ENCODE assay signal across 22 mouse cellular contexts in the genomic region with DNA sequence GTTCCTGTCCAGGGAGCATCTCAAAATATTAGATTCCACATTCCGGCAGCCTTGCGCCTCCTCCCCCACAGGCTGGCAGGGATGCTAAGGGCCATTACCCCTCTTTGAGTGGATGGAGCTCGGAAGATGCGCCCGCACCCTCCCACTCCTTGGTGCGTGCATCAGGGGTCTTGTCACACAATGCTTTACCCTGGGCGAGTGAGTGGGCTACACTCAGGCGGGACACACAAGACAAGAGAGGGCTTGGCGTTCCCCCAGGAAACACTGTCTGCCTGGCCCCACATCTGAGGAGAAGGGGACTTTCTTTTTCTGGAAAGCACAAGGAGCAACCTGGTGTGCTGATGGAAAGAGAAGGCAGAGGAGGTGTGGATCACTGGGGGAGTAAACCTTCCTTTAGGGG.
DNase-seq lines count a peak whose midpoint lies in the region; ATAC-seq lines count a peak whose summit lies in the region.
"Had no signal": no experiment of that assay in that cellular context is flagged by ENCODE, and none has a peak within 500 bp of the region (broad histone marks: within the 10 kb centered on the region; RNA-seq: fewer than 3 reads in every experiment).

No protein-coding gene starts in this region.

- H3K27me3 ChIP-seq in heart, embryonic 11.5 days (ENCODE audit: control insufficient read depth, insufficient read depth, low read length), result no peaks in the 10 kb centered on the region
- H3K27me3 ChIP-seq in kidney, embryonic 15.5 days, result no peaks in the 10 kb centered on the region
- H3K27me3 ChIP-seq in neural tube, embryonic 13.5 days, result no peaks in the 10 kb centered on the region
- H3K27me3 ChIP-seq in neural tube, embryonic 15.5 days (replicated peaks), result no peaks in the 10 kb centered on the region
- no peaks in the 10 kb centered on the region for H3K27me3 ChIP-seq in hindbrain, embryonic 15.5 days
- H3K27me3 ChIP-seq: embryonic facial prominence, embryonic 15.5 days; midbrain, embryonic 15.5 days had no signal

- WGBS in heart, embryonic 11.5 days (ENCODE audit: insufficient replicate concordance), result 78% methylated on average over 9 of the region's 9 CpGs
- WGBS in kidney, embryonic 15.5 days, result 61% methylated on average over 9 of the region's 9 CpGs
- WGBS in neural tube, embryonic 13.5 days, result 64% methylated on average over 9 of the region's 9 CpGs
- 67% methylated on average over 9 of the region's 9 CpGs for WGBS in neural tube, embryonic 15.5 days
- 51% methylated on average over 9 of the region's 9 CpGs for WGBS in hindbrain, embryonic 15.5 days

- H3K27ac ChIP-seq in heart, embryonic 11.5 days (ENCODE audit: low read depth, low read length), result 0 out of 2 replicates have a peak overlapping the region, but pooled peaks have one; percentile 29
- H3K27ac ChIP-seq in kidney, embryonic 15.5 days, result peak overlapping the region; percentile 71
- H3K27ac ChIP-seq in neural tube, embryonic 13.5 days (replicated peaks), result 0 out of 2 replicates have a peak overlapping the region, but pooled peaks have one; percentile 23
- no peak overlapping the region for H3K27ac ChIP-seq in neural tube, embryonic 15.5 days (replicated peaks)
- no peak overlapping the region for H3K27ac ChIP-seq in hindbrain, embryonic 15.5 days (replicated peaks)
- H3K27ac ChIP-seq: embryonic facial prominence, embryonic 15.5 days; heart, adult 2 months; macrophage; midbrain, embryonic 15.5 days had no signal

- H3K36me3 ChIP-seq in heart, embryonic 11.5 days (ENCODE audit: control insufficient read depth, insufficient read depth, low read length), result no peaks in the 10 kb centered on the region
- H3K36me3 ChIP-seq in kidney, embryonic 15.5 days, result peaks cover 53% of the 10 kb centered on the region
- H3K36me3 ChIP-seq in neural tube, embryonic 13.5 days, result no peaks in the 10 kb centered on the region
- H3K36me3 ChIP-seq in neural tube, embryonic 15.5 days, result no peaks in the 10 kb centered on the region
- H3K36me3 ChIP-seq in hindbrain, embryonic 15.5 days, result no peaks in the 10 kb centered on the region
- H3K36me3 ChIP-seq: midbrain, embryonic 15.5 days had no signal

- intact Hi-C loops in gastrocnemius, postnatal 14 days (cut with DNase I; ENCODE audit: low total_unique reads), result no loop called here

- no peak overlapping the region for H3K9ac ChIP-seq in heart, embryonic 11.5 days (ENCODE audit: low read depth, low read length)
- H3K9ac ChIP-seq in kidney, embryonic 15.5 days, result no peak overlapping the region
- peak overlapping the region; percentile 26; the same call in 1 of the 2 replicates for H3K9ac ChIP-seq in neural tube, embryonic 13.5 days
- H3K9ac ChIP-seq in neural tube, embryonic 15.5 days (replicated peaks), result no peak overlapping the region
- H3K9ac ChIP-seq in hindbrain, embryonic 15.5 days, result no peak overlapping the region
- H3K9ac ChIP-seq: embryonic facial prominence, embryonic 15.5 days; midbrain, embryonic 15.5 days had no signal

- no peaks in the 10 kb centered on the region for H3K9me3 ChIP-seq in heart, embryonic 11.5 days (replicated peaks; ENCODE audit: control insufficient read depth, low read length)
- no peaks in the 10 kb centered on the region for H3K9me3 ChIP-seq in kidney, embryonic 15.5 days (replicated peaks)
- H3K9me3 ChIP-seq in neural tube, embryonic 13.5 days, result no peaks in the 10 kb centered on the region
- no peaks in the 10 kb centered on the region for H3K9me3 ChIP-seq in neural tube, embryonic 15.5 days (replicated peaks)
- no peaks in the 10 kb centered on the region for H3K9me3 ChIP-seq in hindbrain, embryonic 15.5 days
- H3K9me3 ChIP-seq: embryonic facial prominence, embryonic 15.5 days; midbrain, embryonic 15.5 days had no signal

- H3K4me1 ChIP-seq in heart, embryonic 11.5 days (ENCODE audit: control insufficient read depth, insufficient read depth, low read length), result peaks cover 57% of the 10 kb centered on the region
- peaks cover 61% of the 10 kb centered on the region for H3K4me1 ChIP-seq in kidney, embryonic 15.5 days
- H3K4me1 ChIP-seq in neural tube, embryonic 13.5 days (replicated peaks), result peaks cover 22% of the 10 kb centered on the region
- H3K4me1 ChIP-seq in neural tube, embryonic 15.5 days, result peaks cover 11% of the 10 kb centered on the region; the same call in 1 of the 2 replicates
- peaks cover 10% of the 10 kb centered on the region for H3K4me1 ChIP-seq in hindbrain, embryonic 15.5 days (replicated peaks)

- ATAC-seq in heart, embryonic 11.5 days (replicated peaks; ENCODE audit: insufficient number of reproducible peaks, low FRiP score, low TSS enrichment), result no peak
- ATAC-seq in kidney, embryonic 15.5 days (replicated peaks; ENCODE audit: low FRiP score), result peak; percentile 59
- peak; percentile 44; the same call in 1 of the 2 replicates for ATAC-seq in neural tube, embryonic 13.5 days (ENCODE audit: low read depth)
- ATAC-seq in neural tube, embryonic 15.5 days (ENCODE audit: low FRiP score), result no peak
- 0 out of 2 replicates have a peak, but pooled peaks have one; percentile 35 for ATAC-seq in hindbrain, embryonic 15.5 days (ENCODE audit: low FRiP score, low read depth)
- ATAC-seq: forebrain, embryonic 16.5 days; lung, postnatal 0 days; midbrain, embryonic 15.5 days had no signal

- H3K4me3 ChIP-seq in heart, embryonic 11.5 days (ENCODE audit: low read depth, low read length), result no peak overlapping the region
- H3K4me3 ChIP-seq in kidney, embryonic 15.5 days (replicated peaks), result no peak overlapping the region
- H3K4me3 ChIP-seq in neural tube, embryonic 13.5 days, result no peak overlapping the region
- no peak overlapping the region for H3K4me3 ChIP-seq in neural tube, embryonic 15.5 days (replicated peaks)
- H3K4me3 ChIP-seq in hindbrain, embryonic 15.5 days, result no peak overlapping the region
- H3K4me3 ChIP-seq: embryonic facial prominence, embryonic 15.5 days; heart, adult 2 months; midbrain, embryonic 15.5 days had no signal

- no peak for DNase-seq in heart, adult 8-10 months (ENCODE audit: low spot score)
- no peak for DNase-seq in kidney, postnatal 14 days
- no peak for DNase-seq in gastrocnemius, postnatal 14 days
- DNase-seq: adrenal gland, postnatal 25 days; cerebellum, adult 9-10 months; gastrocnemius, postnatal 36 days; heart, adult 2 months; heart, postnatal 10 days; kidney, adult 11 months; retina, postnatal 1 day; right cerebral cortex, postnatal 4 days; thymus, adult 2 months had no signal

- H3K4me2 ChIP-seq in heart, embryonic 11.5 days, result no peak overlapping the region
- peak overlapping the region; percentile 19; the same call in 1 of the 2 replicates for H3K4me2 ChIP-seq in kidney, embryonic 15.5 days
- no peak overlapping the region for H3K4me2 ChIP-seq in neural tube, embryonic 13.5 days
- no peak overlapping the region for H3K4me2 ChIP-seq in neural tube, embryonic 15.5 days
- H3K4me2 ChIP-seq in hindbrain, embryonic 15.5 days, result no peak overlapping the region
- H3K4me2 ChIP-seq: embryonic facial prominence, embryonic 15.5 days; midbrain, embryonic 15.5 days had no signal

Comparison
In these comparisons a context has a peak if more than half of its experiments do, and no peak if none do; other contexts are left out.
1. ATAC-seq: peak in kidney, embryonic 15.5 days (single experiment), neural tube, embryonic 13.5 days (single experiment) and hindbrain, embryonic 15.5 days (single experiment); none in heart, embryonic 11.5 days (single experiment) and neural tube, embryonic 15.5 days (single experiment).
2. H3K27ac ChIP-seq: peak in heart, embryonic 11.5 days (single experiment), kidney, embryonic 15.5 days (single experiment) and neural tube, embryonic 13.5 days (single experiment); none in neural tube, embryonic 15.5 days (single experiment) and hindbrain, embryonic 15.5 days (single experiment).